Mouse (Mus musculus) testis, adult 2 months (tissue): ENCODE measurements around the gene Phex. TPM values are rescaled to one million over a fixed set of nuclear protein-coding genes. Genes with fewer than 3 reads are reported as not detected.

Source experiments
- H3K27ac ChIP-seq: fragments of 200-500 bp; 2 replicates; pipeline ENCODE4 v1.5.1; 2012; ENCODE audit warnings: low read depth, low read length; ENCODE audit not compliant: control insufficient read depth, insufficient read depth
- H3K27me3 ChIP-seq: fragments of 200-500 bp; 2 replicates; pipeline ENCODE4 v1.6.1; 2012; ENCODE audit warnings: mild to moderate bottlenecking, low read length, moderate library complexity; ENCODE audit not compliant: control insufficient read depth, insufficient read depth
- H3K36me3 ChIP-seq: fragments of 200-500 bp; 2 replicates; pipeline ENCODE4 v1.6.1; 2012; ENCODE audit warnings: mild to moderate bottlenecking, low read length; ENCODE audit not compliant: control insufficient read depth, insufficient read depth
- H3K4me1 ChIP-seq: fragments of 200-500 bp; 2 replicates; pipeline ENCODE4 v1.6.1; 2012; ENCODE audit warnings: low read length; ENCODE audit not compliant: control insufficient read depth, insufficient read depth
- H3K4me3 ChIP-seq: fragments of 200-500 bp; 2 replicates; pipeline ENCODE4 v1.5.1; 2012; ENCODE audit warnings: low read depth, mild to moderate bottlenecking, low read length, moderate library complexity, mixed read lengths; ENCODE audit not compliant: control insufficient read depth
- CTCF ChIP-seq: fragments of 200-500 bp; IDR thresholded peaks from 2 replicates; pipeline ENCODE4 v1.5.1; 2012; ENCODE audit warnings: low read depth, mild to moderate bottlenecking, inconsistent platforms, low read length, moderate library complexity; ENCODE audit not compliant: control insufficient read depth, insufficient read depth, insufficient replicate concordance
- POLR2A ChIP-seq: fragments of 200-500 bp; IDR thresholded peaks from 2 replicates; pipeline ENCODE4 v1.6.1; 2012; ENCODE audit warnings: low read depth, mild to moderate bottlenecking, inconsistent platforms, low read length, moderate library complexity; ENCODE audit not compliant: control insufficient read depth
- polyA plus RNA-seq: library from polyadenylated mRNA; depleted of rRNA; stranded (reverse); fragments of >200 nt; gene quantifications from 2 replicates; pipeline ENCODE4 v1.2.3, GENCODE M21; 2012; rRNA removed

The Phex gene
- polyA plus RNA-seq, 1 experiment = 0.26 TPM

GRCm38 (mm10) chrX:157139601-157140000 is 275.5 kb downstream of the Phex start:
- H3K27me3 ChIP-seq = no peaks in the 10 kb centered on the region
- H3K36me3 ChIP-seq = no peaks in the 10 kb centered on the region
- no peak overlapping the region for H3K27ac ChIP-seq
- no peak overlapping the region for H3K4me3 ChIP-seq
- TF ChIP-seq CTCF (no peak), POLR2A (no peak)
- no peaks in the 10 kb centered on the region for H3K4me1 ChIP-seq

Other genes with a start within 250 kb of the Phex start
- 3.0 and 3.4 TPM in 2 replicates for gene Sms, start 77.0 kb upstream of the Phex start, polyA plus RNA-seq
- gene Yy2, start 153.7 kb upstream of the Phex start, polyA plus RNA-seq = 0.24 TPM in 1 of 2 replicates, not detected in the other
- 4.2 and 5.4 TPM in 2 replicates for gene Mbtps2, start 183.4 kb upstream of the Phex start, polyA plus RNA-seq